Comparison of ENCODE assay signal across 8 mouse cellular contexts in the genomic region with DNA sequence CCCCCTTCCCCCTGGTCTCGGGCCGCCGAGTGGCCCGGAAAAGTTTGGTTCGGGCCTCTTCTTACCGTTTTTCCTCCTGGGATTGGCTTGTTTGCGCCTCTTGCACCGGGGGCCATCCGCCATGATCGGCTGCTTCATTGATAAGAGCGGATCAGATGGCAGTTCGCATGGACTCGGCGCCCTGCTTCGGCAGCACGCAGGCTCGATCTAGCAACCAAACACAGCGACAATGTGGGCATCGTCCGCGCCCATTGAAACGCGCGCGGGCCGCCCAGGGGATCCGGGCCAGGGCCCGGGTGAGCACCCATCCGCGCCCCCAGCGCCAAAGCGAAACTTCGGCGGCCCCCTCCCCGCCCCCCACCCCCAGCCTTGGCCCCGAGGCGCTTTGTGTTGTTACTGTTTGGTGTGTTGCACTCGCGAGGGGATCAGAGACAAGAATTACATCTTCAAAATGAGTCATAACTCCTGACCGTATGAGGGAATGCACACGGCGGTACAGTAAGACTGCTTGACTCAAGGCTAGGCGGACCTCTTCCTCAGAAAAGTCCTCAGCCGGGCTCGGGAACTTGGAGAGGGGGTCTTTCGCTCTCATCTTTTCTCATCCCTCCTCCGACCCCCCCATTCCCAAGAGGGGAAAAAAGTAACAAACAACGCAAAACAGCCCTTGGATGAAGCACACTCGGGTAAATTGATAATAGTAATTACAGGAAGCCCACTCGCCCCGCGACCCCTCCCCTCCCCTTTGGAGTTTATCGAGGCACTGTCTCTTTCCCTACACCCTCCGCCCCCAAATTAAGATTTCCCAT. TPM values are rescaled to one million over a fixed set of nuclear protein-coding genes. Genes with fewer than 3 reads are reported as not detected.
DNase-seq lines count a peak whose midpoint lies in the region; ATAC-seq lines count a peak whose summit lies in the region.

No protein-coding gene starts in this region.

- peak overlapping the region; percentile 74 for H3K9ac ChIP-seq in limb, embryonic 11.5 days (ENCODE audit: low read length)

- under 1% methylated on average over 54 of the region's 54 CpGs for WGBS in limb, embryonic 11.5 days

- peak overlapping the region; percentile 76 for H3K4me3 ChIP-seq in erythroblast, embryonic 14.5 days (replicated peaks)
- H3K4me3 ChIP-seq in limb, embryonic 11.5 days (ENCODE audit: low read depth, low read length) = peak overlapping the region; percentile 63

- peaks cover 21% of the 10 kb centered on the region for H3K36me3 ChIP-seq in erythroblast, embryonic 14.5 days (ENCODE audit: control insufficient read depth)
- no peaks in the 10 kb centered on the region for H3K36me3 ChIP-seq in limb, embryonic 11.5 days (ENCODE audit: control insufficient read depth, insufficient read depth, low read length)

- H3K9me3 ChIP-seq in erythroblast, embryonic 14.5 days (ENCODE audit: control insufficient read depth, low read length) = no peaks in the 10 kb centered on the region
- no peaks in the 10 kb centered on the region for H3K9me3 ChIP-seq in limb, embryonic 11.5 days (ENCODE audit: control insufficient read depth, low read length)

- peaks cover 62% of the 10 kb centered on the region for H3K4me1 ChIP-seq in erythroblast, embryonic 14.5 days (ENCODE audit: control insufficient read depth)
- H3K4me1 ChIP-seq in limb, embryonic 11.5 days (ENCODE audit: control insufficient read depth, insufficient read depth, low read length) = peaks cover 6% of the 10 kb centered on the region

- ATAC-seq in CD4-positive, CD25-positive, alpha-beta regulatory T cell, adult 4 months = peak; percentile 42
- 0 out of 2 replicates have a peak, but pooled peaks have one; percentile 44 for ATAC-seq in limb, embryonic 11.5 days (ENCODE audit: insufficient number of reproducible peaks, low FRiP score, low TSS enrichment, low read depth)
- no peak for ATAC-seq in frontal cortex, adult (ENCODE audit: low TSS enrichment)

- H3K27me3 ChIP-seq in erythroblast, embryonic 14.5 days (ENCODE audit: control insufficient read depth) = peaks cover 13% of the 10 kb centered on the region
- H3K27me3 ChIP-seq in limb, embryonic 11.5 days (ENCODE audit: control insufficient read depth, insufficient read depth, low read length) = peaks cover 24% of the 10 kb centered on the region

- DNase-seq in T-cell, adult 2 months (ENCODE audit: low spot score) = peak; percentile 25
- peak; percentile 67 for DNase-seq in heart, postnatal 4 days
- peak; percentile 75 for DNase-seq in limb, embryonic 11.5 days (ENCODE audit: low spot score)
- DNase-seq in mesoderm, embryonic 11.5 days (ENCODE audit: low read depth, low spot score) = peak; percentile 54
- peak; percentile 69 to 70 for DNase-seq in spleen, postnatal 36 days (ENCODE audit: low spot score in 2 of 2)

- H3K27ac ChIP-seq in limb, embryonic 11.5 days (replicated peaks; ENCODE audit: low read depth, low read length) = peak overlapping the region; percentile 14; the same call in 1 of the 2 replicates

- H3K4me2 ChIP-seq in limb, embryonic 11.5 days (ENCODE audit: low read depth, severe bottlenecking) = peak overlapping the region; percentile 96

RNA-seq across cellular contexts. Expression of gene Zeb2, which starts 7.0 kb away (rescaled TPM):
- 1 to 10 TPM in 1 of 2 experiments, under 1 TPM in 1; 0.71 to 2.3 TPM for polyA plus RNA-seq in CD4-positive, CD25-positive, alpha-beta regulatory T cell, adult 4 months (2017; shearing (Covaris generic))
- polyA plus RNA-seq in erythroblast, embryonic 14.5 days (2012) = 0.54 and 0.76 TPM in 2 replicates
- total RNA-seq in heart, postnatal 4 days (2021) = 10 to 100 TPM; 59.7 to 66.5 TPM
- 6.7 and 7.6 TPM in 2 replicates for polyA plus RNA-seq in limb, embryonic 11.5 days (2014; fragmentation: Nextera tagmentation; extraction: Ambion mirVana)

Comparison
In these comparisons a context has a peak if more than half of its experiments do, and no peak if none do; other contexts are left out.
1. DNase-seq: peak in every context shown above with its lines; median percentile 75 in limb, embryonic 11.5 days; 70 in spleen, postnatal 36 days; 67 in heart, postnatal 4 days; 54 in mesoderm, embryonic 11.5 days; 25 in T-cell, adult 2 months.